Mouse (Mus musculus) stomach, embryonic 16.5 days (tissue): ENCODE results near the gene Ccdc9b. TPM values are rescaled to one million over a fixed set of nuclear protein-coding genes. Genes with fewer than 3 reads are reported as not detected.

ENCODE experiments used
- ATAC-seq: fragments of 200-750 bp; cut with Nextera tagmentation; 2 replicates; pipeline ENCODE4 v1.8.0; 2017; ENCODE audit warnings: moderate number of reproducible peaks, moderate TSS enrichment; ENCODE audit not compliant: insufficient read depth, low FRiP score
- H3K27ac ChIP-seq: fragments of 300-500 bp; sonication (generic); 2 replicates; pipeline ENCODE4 v1.5.1; 2014; ENCODE audit warnings: low read length
- H3K27me3 ChIP-seq: fragments of 300-500 bp; sonication (generic); 2 replicates; pipeline ENCODE4 v1.6.1; 2014; ENCODE audit warnings: low read length, control low read depth, mixed read lengths; ENCODE audit not compliant: control insufficient read depth, insufficient read depth
- H3K36me3 ChIP-seq: fragments of 300-500 bp; sonication (generic); 2 replicates; pipeline ENCODE4 v1.6.1; 2014; ENCODE audit warnings: low read length; ENCODE audit not compliant: control insufficient read depth, insufficient read depth
- H3K4me1 ChIP-seq: fragments of 300-500 bp; sonication (generic); 2 replicates; pipeline ENCODE4 v1.6.1; 2014; ENCODE audit warnings: low read length, control low read depth, mixed read lengths; ENCODE audit not compliant: control insufficient read depth, insufficient read depth
- H3K4me2 ChIP-seq: fragments of 300-500 bp; sonication (generic); 2 replicates; pipeline ENCODE4 v1.6.1; 2014; ENCODE audit warnings: low read depth, low read length, mixed read lengths
- H3K4me3 ChIP-seq: fragments of 300-500 bp; sonication (generic); replicated peaks from 2 replicates; pipeline ENCODE4 v1.5.1; 2014; ENCODE audit warnings: mild to moderate bottlenecking, low read length
- H3K9ac ChIP-seq: fragments of 300-500 bp; sonication (generic); 2 replicates; pipeline ENCODE4 v1.6.1; 2014; ENCODE audit warnings: low read length
- H3K9me3 ChIP-seq: fragments of 300-500 bp; sonication (generic); replicated peaks from 2 replicates; pipeline ENCODE4 v1.6.1; 2016; ENCODE audit warnings: low read length, control low read depth; ENCODE audit not compliant: control insufficient read depth
- WGBS: fragments of 180-500 bp; shearing (Covaris S2); extraction: QIAGEN DNeasy Blood & Tissue Kit; methylation state at CpG from one replicate; pipeline ENCODE4 v1.1.7; 2014; 5-methylcytosine and 5-hydroxymethylcytosine counted together
- polyA plus RNA-seq: library from polyadenylated mRNA; unstranded; fragments of >200 nt; fragmentation: Nextera tagmentation; extraction: Ambion mirVana; gene quantifications from 2 replicates; pipeline ENCODE4 v1.2.1, GENCODE M21; 2015

Gene Ccdc9b
- polyA plus RNA-seq: 2.9 and 4.0 TPM in 2 replicates

DNA sequence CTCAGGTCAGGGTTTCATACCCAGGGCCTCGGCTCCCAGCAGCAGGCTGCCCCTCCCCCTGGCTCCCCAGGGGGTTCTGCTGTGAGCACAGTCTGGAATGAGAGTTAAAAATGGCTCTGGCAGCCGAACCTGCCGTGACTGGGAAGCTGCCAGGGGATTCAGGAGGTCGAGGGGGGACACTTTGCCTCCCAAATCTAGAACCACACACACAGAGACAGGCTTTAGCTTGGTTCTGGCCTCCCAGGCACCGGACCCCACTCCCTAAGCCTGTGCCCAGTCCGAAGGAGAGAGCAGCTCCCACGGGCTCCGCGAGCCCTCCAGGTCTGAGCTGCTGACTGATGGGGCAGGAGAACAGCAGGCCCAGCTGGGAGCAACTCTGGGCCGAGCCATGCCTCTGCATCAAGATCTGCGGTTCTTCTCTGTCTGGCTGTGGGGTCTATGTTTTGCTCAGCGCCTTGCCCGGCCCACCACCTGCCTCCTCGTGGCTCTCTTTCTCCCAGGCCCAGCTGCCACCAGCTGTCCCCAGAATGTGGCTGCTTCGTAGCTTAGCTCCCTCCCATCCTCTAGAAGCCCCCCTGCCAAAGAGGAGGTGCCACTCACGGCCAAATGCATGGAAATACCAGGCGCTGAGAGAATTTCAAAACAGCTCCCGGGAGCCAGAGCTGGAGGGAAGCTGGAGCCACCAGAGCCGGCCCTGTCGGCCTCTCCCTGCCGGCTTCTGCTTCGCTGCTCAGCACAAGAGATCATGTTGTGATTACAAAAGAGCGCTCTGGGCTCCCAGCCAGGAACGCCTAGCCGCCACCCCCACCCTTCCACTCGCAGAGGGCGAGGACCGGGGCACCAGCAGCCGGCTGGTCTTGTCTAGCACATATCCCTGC lies at the start of gene Ccdc9b:
Ccdc9b (minus strand) TSS at position 756 of the 878 bp plus-strand sequence.
- Histone ChIP-seq H3K4me3 (peak within 1 kb of the TSS; percentile 32), H3K9ac (peak within 1 kb of the TSS; percentile 74), H3K4me1 (peaks cover 43% of the 10 kb centered on the region), H3K36me3 (no peaks in the 10 kb centered on the region), H3K27ac (peak within 1 kb of the TSS; percentile 98), H3K4me2 (peak within 1 kb of the TSS; percentile 59), H3K9me3 (no peaks in the 10 kb centered on the region), H3K27me3 (no peaks in the 10 kb centered on the region)
- peak; percentile 83 for ATAC-seq
- 9% methylated on average over 29 of the region's 29 CpGs for WGBS

- ATAC-seq: no peak
- Histone ChIP-seq H3K27me3 (no peaks in the 10 kb centered on the region), H3K9ac (no peak overlapping the region), H3K4me2 (no peak overlapping the region), H3K9me3 (no peaks in the 10 kb centered on the region), H3K36me3 (no peaks in the 10 kb centered on the region), H3K4me3 (no peak overlapping the region), H3K4me1 (peaks cover 12% of the 10 kb centered on the region), H3K27ac (no peak overlapping the region)
- WGBS: 16% methylated on average over 2 of the region's 2 CpGs
These were observed 48.4 kb upstream of the Ccdc9b start for GRCm38 (mm10) chr2:118810861-118811260.

- Histone ChIP-seq H3K9me3 (no peaks in the 10 kb centered on the region), H3K27me3 (no peaks in the 10 kb centered on the region), H3K4me2 (no peak overlapping the region), H3K4me3 (no peak overlapping the region), H3K4me1 (no peaks in the 10 kb centered on the region), H3K9ac (no peak overlapping the region), H3K36me3 (no peaks in the 10 kb centered on the region), H3K27ac (no peak overlapping the region)
- no peak for ATAC-seq
- WGBS: 58% methylated on average over 4 of the region's 4 CpGs
These were observed 44.4 kb upstream of the Ccdc9b start for GRCm38 (mm10) chr2:118806860-118807259.

- no peak overlapping the region for H3K27ac ChIP-seq
- H3K4me3 ChIP-seq: no peak overlapping the region
- H3K4me1 ChIP-seq: no peaks in the 10 kb centered on the region
- H3K9ac ChIP-seq: no peak overlapping the region
- no peaks in the 10 kb centered on the region for H3K9me3 ChIP-seq
- H3K4me2 ChIP-seq: no peak overlapping the region
- H3K36me3 ChIP-seq: no peaks in the 10 kb centered on the region
- no peak for ATAC-seq
- 30% methylated on average over 3 of the region's 3 CpGs for WGBS
- H3K27me3 ChIP-seq: no peaks in the 10 kb centered on the region
These were observed 43.3 kb upstream of the Ccdc9b start for GRCm38 (mm10) chr2:118805756-118806155.

DNA sequence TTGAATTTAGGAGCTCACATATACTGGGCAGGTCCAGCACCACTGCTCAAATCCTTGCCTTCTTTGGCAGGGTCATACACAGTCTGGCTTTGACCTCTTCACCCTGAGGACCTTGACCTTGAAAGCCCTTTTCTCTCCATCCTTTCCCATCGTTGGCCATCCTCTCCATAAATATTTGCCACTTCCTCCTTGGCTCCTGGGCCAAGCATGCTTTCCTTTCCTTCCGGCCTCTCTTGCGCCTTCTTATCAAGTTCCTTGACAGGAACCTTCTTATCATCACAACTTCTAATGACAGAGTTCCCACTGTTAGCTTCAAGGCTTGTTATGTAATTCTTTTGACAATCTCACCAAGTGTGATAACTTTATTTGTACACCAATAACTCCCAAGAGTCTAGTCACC lies 42.7 kb upstream of the Ccdc9b start:
- Histone ChIP-seq H3K36me3 (no peaks in the 10 kb centered on the region), H3K9me3 (no peaks in the 10 kb centered on the region), H3K27ac (no peak overlapping the region), H3K4me2 (no peak overlapping the region), H3K4me3 (no peak overlapping the region), H3K27me3 (no peaks in the 10 kb centered on the region), H3K4me1 (no peaks in the 10 kb centered on the region), H3K9ac (no peak overlapping the region)
- 35% methylated on average over 3 of the region's 3 CpGs for WGBS
- no peak for ATAC-seq

- Histone ChIP-seq H3K36me3 (no peaks in the 10 kb centered on the region), H3K9ac (no peak overlapping the region), H3K4me1 (no peaks in the 10 kb centered on the region), H3K27ac (no peak overlapping the region), H3K9me3 (no peaks in the 10 kb centered on the region), H3K27me3 (no peaks in the 10 kb centered on the region), H3K4me2 (no peak overlapping the region), H3K4me3 (no peak overlapping the region)
- no peak for ATAC-seq
- WGBS: 80% methylated on average over 2 of the region's 2 CpGs
These were observed 42.0 kb upstream of the Ccdc9b start for GRCm38 (mm10) chr2:118804474-118804873.

DNA sequence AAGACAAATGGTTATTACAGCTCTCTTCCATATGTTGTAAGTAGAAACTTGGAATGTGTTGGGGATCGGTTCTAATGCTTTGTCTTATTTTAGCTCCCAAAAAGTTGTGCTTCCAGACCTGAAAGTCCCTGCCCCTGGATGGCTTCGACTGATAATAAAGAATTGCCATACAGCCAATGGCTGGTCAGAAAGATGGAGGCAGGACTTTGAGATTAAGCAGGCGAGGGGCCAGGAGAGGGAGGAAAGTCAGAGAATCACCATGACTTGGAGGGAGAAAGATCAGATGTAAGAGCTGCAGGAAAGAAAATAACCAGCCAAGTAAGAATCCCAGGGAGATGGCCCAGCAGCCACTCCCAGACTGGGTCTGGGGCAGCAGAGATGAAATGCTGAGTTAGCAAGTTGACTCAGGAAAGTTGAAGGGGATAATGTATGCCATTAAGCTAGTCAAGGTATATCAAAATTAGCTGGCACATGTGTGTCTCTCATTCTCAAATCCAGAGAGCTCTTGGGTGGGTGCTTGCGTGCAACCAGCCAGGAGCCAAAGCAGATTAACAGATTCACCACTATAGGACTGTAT lies 40.2 kb upstream of the Ccdc9b start:
- no peak overlapping the region for H3K4me3 ChIP-seq
- ATAC-seq: no peak
- no peak overlapping the region for H3K4me2 ChIP-seq
- 65% methylated on average over 4 of the region's 4 CpGs for WGBS
- no peaks in the 10 kb centered on the region for H3K27me3 ChIP-seq
- no peak overlapping the region for H3K27ac ChIP-seq
- no peak overlapping the region for H3K9ac ChIP-seq
- H3K4me1 ChIP-seq: no peaks in the 10 kb centered on the region
- no peaks in the 10 kb centered on the region for H3K36me3 ChIP-seq
- H3K9me3 ChIP-seq: no peaks in the 10 kb centered on the region

- WGBS: 77% methylated on average over 4 of the region's 4 CpGs
- Histone ChIP-seq H3K9ac (no peak overlapping the region), H3K36me3 (no peaks in the 10 kb centered on the region), H3K4me2 (no peak overlapping the region), H3K9me3 (no peaks in the 10 kb centered on the region), H3K4me3 (no peak overlapping the region), H3K27me3 (no peaks in the 10 kb centered on the region), H3K4me1 (peaks cover 6% of the 10 kb centered on the region; the same call in 1 of the 2 replicates), H3K27ac (no peak overlapping the region)
- ATAC-seq: no peak
These were observed 31.2 kb upstream of the Ccdc9b start for GRCm38 (mm10) chr2:118793636-118794035.

- H3K27ac ChIP-seq: no peak overlapping the region
- no peak overlapping the region for H3K9ac ChIP-seq
- 73% methylated on average over 4 of the region's 4 CpGs for WGBS
- no peak; the same call in 1 of the 2 replicates for ATAC-seq
- H3K4me1 ChIP-seq: peaks cover 6% of the 10 kb centered on the region; the same call in 1 of the 2 replicates
- H3K4me3 ChIP-seq: no peak overlapping the region
- H3K9me3 ChIP-seq: no peaks in the 10 kb centered on the region
- H3K36me3 ChIP-seq: no peaks in the 10 kb centered on the region
- no peak overlapping the region for H3K4me2 ChIP-seq
- H3K27me3 ChIP-seq: no peaks in the 10 kb centered on the region
These were observed 29.8 kb upstream of the Ccdc9b start for GRCm38 (mm10) chr2:118792259-118792613.
